In genomic region chr13:62760432-62761415, GRCm38 (mm10) we compare ENCODE assay signal across 8 mouse cellular contexts. TPM values are rescaled to one million over a fixed set of nuclear protein-coding genes. Genes with fewer than 3 reads are reported as not detected.
DNase-seq lines count a peak whose midpoint lies in the region; ATAC-seq and TF ChIP-seq lines count a peak whose summit lies in the region.
"Not testable (repeated sequence)": the region's sequence is repeated elsewhere in the genome, so short reads cannot be mapped to it uniquely, and the experiment has no call there.

Gene Platr25, minus strand, starts transcription at chr13:62760709.

- WGBS in heart, embryonic 14.5 days = 7% methylated on average over 20 of the region's 20 CpGs
- 11% methylated on average over 20 of the region's 20 CpGs for WGBS in kidney, postnatal 0 days
- 9% methylated on average over 20 of the region's 20 CpGs for WGBS in midbrain, postnatal 0 days

- not testable (repeated sequence) for H3K36me3 ChIP-seq in heart, embryonic 14.5 days (ENCODE audit: control insufficient read depth, insufficient read depth, low read length); kidney, postnatal 0 days (ENCODE audit: insufficient read depth, low read length); midbrain, postnatal 0 days (ENCODE audit: insufficient read depth, low read length)

- H3K4me2 ChIP-seq in heart, embryonic 14.5 days (ENCODE audit: low read length) = peak within 1 kb of the TSS; percentile 61
- H3K4me2 ChIP-seq in kidney, postnatal 0 days (ENCODE audit: low read length) = peak within 1 kb of the TSS; percentile 53
- H3K4me2 ChIP-seq in midbrain, postnatal 0 days (ENCODE audit: low read depth, low read length, poor library complexity, severe bottlenecking) = peak within 1 kb of the TSS; percentile 47

- peak; percentile 99 for ATAC-seq in CD4-positive, CD25-positive, alpha-beta regulatory T cell, adult 4 months
- peak; percentile 76; the same call in 1 of the 2 replicates for ATAC-seq in heart, embryonic 14.5 days (ENCODE audit: insufficient number of reproducible peaks, insufficient read depth, low FRiP score, low read depth)
- ATAC-seq in kidney, postnatal 0 days (replicated peaks; ENCODE audit: low FRiP score, low read depth) = peak; percentile 89
- peak; percentile 83 for ATAC-seq in midbrain, postnatal 0 days (ENCODE audit: low FRiP score)

- not testable (repeated sequence) for H3K9me3 ChIP-seq in heart, embryonic 14.5 days (ENCODE audit: control insufficient read depth, low read length); kidney, postnatal 0 days (replicated peaks; ENCODE audit: low read length); midbrain, postnatal 0 days (ENCODE audit: low read length)

- not testable (repeated sequence) for TF ChIP-seq CTCF in kidney, postnatal 0 days (IDR thresholded peaks at IDR 0.05; ENCODE audit: low read depth); midbrain, postnatal 0 days (IDR thresholded peaks at IDR 0.05)

- peak; percentile 41 for DNase-seq in fibroblast of lung, adult 2 months (ENCODE audit: low read depth)
- DNase-seq in kidney, postnatal 0 days (ENCODE audit: low spot score) = peak; percentile 82
- peak; percentile 77 for DNase-seq in liver
- DNase-seq in midbrain, postnatal 0 days (ENCODE audit: low spot score) = peak; percentile 64
- DNase-seq in spleen, postnatal 14 days (ENCODE audit: low spot score in 2 of 2) = peak; percentile 21 to 42

- H3K27me3 ChIP-seq in heart, embryonic 14.5 days (ENCODE audit: control insufficient read depth, insufficient read depth, low read length); kidney, postnatal 0 days (ENCODE audit: insufficient read depth, low read length); midbrain, postnatal 0 days (ENCODE audit: insufficient read depth, low read length): not testable (repeated sequence)

- not testable (repeated sequence) for H3K4me1 ChIP-seq in brown adipose tissue, adult 24 weeks (ENCODE audit: control insufficient read depth, insufficient read depth, insufficient read length, low read length); heart, embryonic 14.5 days (ENCODE audit: control insufficient read depth in 2 of 2, insufficient read depth in 2 of 2, low read length in 2 of 2); kidney, postnatal 0 days (replicated peaks; ENCODE audit: insufficient read depth, low read length); midbrain, postnatal 0 days (ENCODE audit: insufficient read depth, low read length)

- H3K4me3 ChIP-seq in brown adipose tissue, adult 24 weeks (ENCODE audit: insufficient read depth, low read depth, low read length) = peak within 1 kb of the TSS; percentile 66
- H3K4me3 ChIP-seq in heart, embryonic 14.5 days (ENCODE audit: control insufficient read depth in 1 of 2, insufficient read depth in 1 of 2, low read depth in 1 of 2, low read length in 2 of 2) = peak within 1 kb of the TSS; percentile 52 to 66
- peak within 1 kb of the TSS; percentile 44 for H3K4me3 ChIP-seq in kidney, postnatal 0 days (replicated peaks; ENCODE audit: low read depth, low read length)
- peak within 1 kb of the TSS; percentile 44 for H3K4me3 ChIP-seq in midbrain, postnatal 0 days (ENCODE audit: low read depth, low read length)

- not testable (repeated sequence) for H3K27ac ChIP-seq in brown adipose tissue, adult 24 weeks (replicated peaks; ENCODE audit: low read depth, low read length); kidney, postnatal 0 days; midbrain, postnatal 0 days (ENCODE audit: low read depth, low read length)
- peak within 1 kb of the TSS in 1 of 2 experiments; percentile 43; a peak in 1 of 4 replicates for H3K27ac ChIP-seq in heart, embryonic 14.5 days (replicated peaks in 1 of 2; ENCODE audit: control insufficient read depth in 1 of 2, insufficient read depth in 1 of 2, low read depth in 2 of 2, low read length in 2 of 2)

- peak within 1 kb of the TSS; percentile 61 for H3K9ac ChIP-seq in heart, embryonic 14.5 days (ENCODE audit: low read length)
- not testable (repeated sequence) for H3K9ac ChIP-seq in kidney, postnatal 0 days (ENCODE audit: low read depth, low read length)
- H3K9ac ChIP-seq in midbrain, postnatal 0 days (replicated peaks; ENCODE audit: low read length, poor library complexity, severe bottlenecking) = peak within 1 kb of the TSS; percentile 36; the same call in 1 of the 2 replicates

RNA-seq across cellular contexts. Expression of gene Platr25, which starts in this region (rescaled TPM):
- 10 to 100 TPM in 1 of 2 experiments, 1 to 10 TPM in 1; 9.4 to 12.7 TPM for polyA plus RNA-seq in CD4-positive, CD25-positive, alpha-beta regulatory T cell, adult 4 months (2017; shearing (Covaris generic))
- polyA plus RNA-seq in brown adipose tissue, adult 24 weeks (2012; ENCODE audit: insufficient read depth, insufficient read length, missing spikeins) = 3.0 and 3.7 TPM in 2 replicates
- 15.5 and 15.6 TPM in 2 replicates for polyA plus RNA-seq in heart, embryonic 14.5 days (2014; fragmentation: Nextera tagmentation; extraction: Ambion mirVana)
- 18.6 and 19.1 TPM in 2 replicates for polyA plus RNA-seq in kidney, postnatal 0 days (2015; fragmentation: Nextera tagmentation; extraction: Ambion mirVana)
- 15.0 and 17.6 TPM in 2 replicates for total RNA-seq in midbrain, postnatal 0 days (2014; rRNA removed)
- 17.1 and 17.6 TPM in 2 replicates for polyA plus RNA-seq in midbrain, postnatal 0 days (2015; fragmentation: Nextera tagmentation; extraction: Ambion mirVana)

Comparison
In these comparisons a context has a peak if more than half of its experiments do, and no peak if none do; other contexts are left out.
1. DNase-seq: peak in every context shown above with its lines; median percentile 82 in kidney, postnatal 0 days; 77 in liver; 64 in midbrain, postnatal 0 days; 41 in fibroblast of lung, adult 2 months; 32 in spleen, postnatal 14 days.